33 mouse cellular contexts compared by ENCODE assay signal in genomic region chr3:143034588-143034987, GRCm38 (mm10).
DNase-seq lines count a peak whose midpoint lies in the region; ATAC-seq lines count a peak whose summit lies in the region.
"Had no signal": no experiment of that assay in that cellular context is flagged by ENCODE, and none has a peak within 500 bp of the region (broad histone marks: within the 10 kb centered on the region; RNA-seq: fewer than 3 reads in every experiment).

No protein-coding gene starts in this region.

- H3K27ac ChIP-seq in embryonic facial prominence, embryonic 14.5 days (replicated peaks; ENCODE audit: low read depth, low read length): no peak overlapping the region
- no peak overlapping the region for H3K27ac ChIP-seq in embryonic facial prominence, embryonic 10.5 days (replicated peaks)
- no peak overlapping the region for H3K27ac ChIP-seq in kidney, embryonic 16.5 days (ENCODE audit: low read length)
- no peak overlapping the region for H3K27ac ChIP-seq in intestine, embryonic 15.5 days
- no peak overlapping the region for H3K27ac ChIP-seq in stomach, embryonic 16.5 days (ENCODE audit: low read length)
- H3K27ac ChIP-seq: embryonic facial prominence, embryonic 13.5 days; forebrain, embryonic 12.5 days; heart, embryonic 10.5 days; heart, embryonic 15.5 days; hindbrain, embryonic 12.5 days; hindbrain, postnatal 0 days; liver, embryonic 14.5 days; lung, embryonic 15.5 days; midbrain, embryonic 13.5 days had no signal

- peak; percentile 45 for DNase-seq in embryonic facial prominence, embryonic 14.5 days (ENCODE audit: low spot score)
- DNase-seq in embryonic facial prominence, embryonic 10.5 days (ENCODE audit: low spot score): no peak
- no peak for DNase-seq in kidney, postnatal 25 days
- DNase-seq: adrenal gland, postnatal 10 days; cerebellum, adult 11 months; cerebellum, adult 9-10 months; embryo, embryonic 11 days; forebrain, postnatal 0 days; gastrocnemius, postnatal 10 days; heart, postnatal 36 days; kidney, adult 2 months; layer of hippocampus, adult 9-11 months; liver; lung, postnatal 4 days; thymus, adult 2 months; thymus, postnatal 36 days had no signal

- no peak overlapping the region for H3K9ac ChIP-seq in embryonic facial prominence, embryonic 14.5 days (ENCODE audit: low read depth, low read length)
- no peak overlapping the region for H3K9ac ChIP-seq in kidney, embryonic 16.5 days (replicated peaks; ENCODE audit: low read length)
- H3K9ac ChIP-seq in intestine, embryonic 15.5 days: no peak overlapping the region
- H3K9ac ChIP-seq in stomach, embryonic 16.5 days (ENCODE audit: low read length): no peak overlapping the region
- H3K9ac ChIP-seq: embryonic facial prominence, embryonic 13.5 days; forebrain, embryonic 12.5 days; forebrain, postnatal 0 days; heart, embryonic 15.5 days; hindbrain, embryonic 12.5 days; liver, embryonic 14.5 days; lung, embryonic 15.5 days; midbrain, embryonic 13.5 days had no signal

- no peak overlapping the region for H3K4me3 ChIP-seq in embryonic facial prominence, embryonic 14.5 days (ENCODE audit: low read depth, low read length)
- H3K4me3 ChIP-seq in embryonic facial prominence, embryonic 10.5 days: no peak overlapping the region
- no peak overlapping the region for H3K4me3 ChIP-seq in kidney, embryonic 16.5 days (ENCODE audit: low read length)
- no peak overlapping the region for H3K4me3 ChIP-seq in intestine, embryonic 15.5 days (replicated peaks)
- no peak overlapping the region for H3K4me3 ChIP-seq in stomach, embryonic 16.5 days (replicated peaks; ENCODE audit: low read length)
- H3K4me3 ChIP-seq: embryonic facial prominence, embryonic 13.5 days; erythroblast, embryonic 14.5 days; forebrain, embryonic 12.5 days; heart, embryonic 10.5 days; heart, embryonic 15.5 days; hindbrain, embryonic 12.5 days; lung, embryonic 15.5 days; megakaryocyte, embryonic 14.5 days; midbrain, embryonic 13.5 days had no signal

- no peaks in the 10 kb centered on the region for H3K9me3 ChIP-seq in embryonic facial prominence, embryonic 14.5 days (ENCODE audit: control insufficient read depth, low read length)
- no peaks in the 10 kb centered on the region for H3K9me3 ChIP-seq in embryonic facial prominence, embryonic 10.5 days
- no peaks in the 10 kb centered on the region for H3K9me3 ChIP-seq in kidney, embryonic 16.5 days (ENCODE audit: low read length)
- no peaks in the 10 kb centered on the region for H3K9me3 ChIP-seq in intestine, embryonic 15.5 days
- no peaks in the 10 kb centered on the region for H3K9me3 ChIP-seq in stomach, embryonic 16.5 days (replicated peaks; ENCODE audit: control insufficient read depth, low read length)
- H3K9me3 ChIP-seq: embryonic facial prominence, embryonic 13.5 days; forebrain, embryonic 12.5 days; heart, embryonic 10.5 days; heart, embryonic 15.5 days; hindbrain, embryonic 12.5 days; lung, embryonic 15.5 days; megakaryocyte, embryonic 14.5 days; midbrain, embryonic 13.5 days had no signal

- peak overlapping the region; percentile 5; the same call in 1 of the 2 replicates for H3K4me2 ChIP-seq in embryonic facial prominence, embryonic 14.5 days (ENCODE audit: low read depth, low read length)
- H3K4me2 ChIP-seq in kidney, embryonic 16.5 days (replicated peaks; ENCODE audit: low read depth, low read length): peak overlapping the region; percentile 35
- H3K4me2 ChIP-seq in intestine, embryonic 15.5 days (replicated peaks): 0 out of 2 replicates have a peak overlapping the region, but pooled peaks have one; percentile 22
- peak overlapping the region; percentile 42 for H3K4me2 ChIP-seq in stomach, embryonic 16.5 days (ENCODE audit: low read depth, low read length)
- H3K4me2 ChIP-seq: embryonic facial prominence, embryonic 13.5 days; forebrain, embryonic 12.5 days; heart, embryonic 15.5 days; hindbrain, embryonic 12.5 days; lung, embryonic 15.5 days; midbrain, embryonic 13.5 days had no signal

- H3K36me3 ChIP-seq in embryonic facial prominence, embryonic 14.5 days (ENCODE audit: control insufficient read depth, insufficient read depth, low read length): no peaks in the 10 kb centered on the region
- no peaks in the 10 kb centered on the region for H3K36me3 ChIP-seq in embryonic facial prominence, embryonic 10.5 days (replicated peaks)
- H3K36me3 ChIP-seq in kidney, embryonic 16.5 days (ENCODE audit: insufficient read depth, low read length): no peaks in the 10 kb centered on the region
- no peaks in the 10 kb centered on the region for H3K36me3 ChIP-seq in intestine, embryonic 15.5 days
- H3K36me3 ChIP-seq in stomach, embryonic 16.5 days (ENCODE audit: control insufficient read depth, insufficient read depth, low read length): no peaks in the 10 kb centered on the region
- H3K36me3 ChIP-seq: embryonic facial prominence, embryonic 13.5 days; forebrain, embryonic 12.5 days; heart, embryonic 10.5 days; heart, embryonic 15.5 days; hindbrain, embryonic 12.5 days; lung, embryonic 15.5 days; midbrain, embryonic 13.5 days had no signal

- no peaks in the 10 kb centered on the region for H3K4me1 ChIP-seq in embryonic facial prominence, embryonic 14.5 days (ENCODE audit: control insufficient read depth, insufficient read depth, low read length)
- no peaks in the 10 kb centered on the region for H3K4me1 ChIP-seq in embryonic facial prominence, embryonic 10.5 days
- H3K4me1 ChIP-seq in kidney, embryonic 16.5 days (ENCODE audit: insufficient read depth, low read length): peaks cover 9% of the 10 kb centered on the region; the same call in 1 of the 2 replicates
- H3K4me1 ChIP-seq in intestine, embryonic 15.5 days (replicated peaks): no peaks in the 10 kb centered on the region
- no peaks in the 10 kb centered on the region; the same call in 1 of the 2 replicates for H3K4me1 ChIP-seq in stomach, embryonic 16.5 days (ENCODE audit: control insufficient read depth, insufficient read depth, low read length)
- H3K4me1 ChIP-seq: embryonic facial prominence, embryonic 13.5 days; forebrain, embryonic 12.5 days; heart, embryonic 15.5 days; hindbrain, embryonic 12.5 days; midbrain, embryonic 13.5 days had no signal

- WGBS in embryonic facial prominence, embryonic 14.5 days: 48% methylated on average over 9 of the region's 9 CpGs
- 77% methylated on average over 9 of the region's 9 CpGs for WGBS in embryonic facial prominence, embryonic 10.5 days
- WGBS in kidney, embryonic 16.5 days: 39% methylated on average over 9 of the region's 9 CpGs
- 50% methylated on average over 9 of the region's 9 CpGs for WGBS in intestine, embryonic 15.5 days
- 36% methylated on average over 9 of the region's 9 CpGs for WGBS in stomach, embryonic 16.5 days

- H3K27me3 ChIP-seq in embryonic facial prominence, embryonic 14.5 days (replicated peaks; ENCODE audit: control insufficient read depth, insufficient read depth, low read length): no peaks in the 10 kb centered on the region
- no peaks in the 10 kb centered on the region for H3K27me3 ChIP-seq in embryonic facial prominence, embryonic 10.5 days (replicated peaks; ENCODE audit: low read depth, poor library complexity, severe bottlenecking)
- H3K27me3 ChIP-seq in kidney, embryonic 16.5 days (ENCODE audit: insufficient read depth, low read length): no peaks in the 10 kb centered on the region
- H3K27me3 ChIP-seq in intestine, embryonic 15.5 days (replicated peaks): no peaks in the 10 kb centered on the region
- no peaks in the 10 kb centered on the region for H3K27me3 ChIP-seq in stomach, embryonic 16.5 days (ENCODE audit: control insufficient read depth, insufficient read depth, low read length)
- H3K27me3 ChIP-seq: embryonic facial prominence, embryonic 13.5 days; forebrain, embryonic 12.5 days; heart, embryonic 15.5 days; hindbrain, embryonic 12.5 days; lung, embryonic 15.5 days; megakaryocyte, embryonic 14.5 days; midbrain, embryonic 13.5 days; Patski had no signal

- ATAC-seq in embryonic facial prominence, embryonic 14.5 days (ENCODE audit: low read depth): no peak
- 0 out of 2 replicates have a peak, but pooled peaks have one; percentile 31 for ATAC-seq in kidney, embryonic 16.5 days (ENCODE audit: low FRiP score, low TSS enrichment)
- no peak for ATAC-seq in intestine, embryonic 15.5 days
- no peak for ATAC-seq in stomach, embryonic 16.5 days (ENCODE audit: insufficient read depth, low FRiP score)
- ATAC-seq in megakaryocyte-erythroid progenitor cell, adult 5-6 weeks (replicated peaks; ENCODE audit: low FRiP score, low TSS enrichment, poor library complexity, severe bottlenecking): no peak
- no peak for ATAC-seq in inflammation-experienced regulatory T-cells, adult 6 months
- ATAC-seq: forebrain, postnatal 0 days; hindbrain, postnatal 0 days; midbrain, embryonic 13.5 days; Patski had no signal
